Mouse (Mus musculus) kidney, adult 2 months (tissue): ENCODE data around the gene Pkd1l2. TPM values are rescaled to one million over a fixed set of nuclear protein-coding genes. Genes with fewer than 3 reads are reported as not detected.

Experiments
- DNase-seq: peaks from one replicate; pipeline ENCODE4 v3.0.0; 2021
- H3K27ac ChIP-seq: fragments of 200-500 bp; 2 replicates; pipeline ENCODE4 v1.5.1; 2012; ENCODE audit warnings: low read depth, low read length, control low read depth, inconsistent platforms; ENCODE audit not compliant: insufficient read depth
- H3K27me3 ChIP-seq: fragments of 200-500 bp; replicated peaks from 2 replicates; pipeline ENCODE4 v1.6.1; 2012; ENCODE audit warnings: mild to moderate bottlenecking, moderate library complexity, low read length, inconsistent platforms; ENCODE audit not compliant: control insufficient read depth, insufficient read depth
- H3K36me3 ChIP-seq: fragments of 200-500 bp; 2 replicates; pipeline ENCODE4 v1.6.1; 2012; ENCODE audit warnings: mild to moderate bottlenecking, moderate library complexity, low read length, inconsistent platforms; ENCODE audit not compliant: control insufficient read depth, insufficient read depth
- H3K4me1 ChIP-seq: fragments of 200-500 bp; 2 replicates; pipeline ENCODE4 v1.6.1; 2011; ENCODE audit warnings: low read length; ENCODE audit not compliant: control insufficient read depth, insufficient read depth
- H3K4me3 ChIP-seq: fragments of 200-500 bp; 2 replicates; pipeline ENCODE4 v1.5.1; 2011; ENCODE audit warnings: mild to moderate bottlenecking, low read depth, low read length, control low read depth; ENCODE audit not compliant: insufficient read depth
- CTCF ChIP-seq: fragments of 200-500 bp; conservative IDR thresholded peaks from 2 replicates; pipeline ENCODE4 v1.5.1; 2011; ENCODE audit warnings: low read depth, mild to moderate bottlenecking, control low read depth, low read length, moderate library complexity, mixed read lengths; ENCODE audit not compliant: insufficient read depth, insufficient read length
- POLR2A ChIP-seq: fragments of 200-500 bp; IDR thresholded peaks from one replicate; pipeline ENCODE4 v1.6.1; 2011; ENCODE audit warnings: low read depth, low read length, control low read depth
- WGBS: fragments of 180-500 bp; shearing (Covaris S2); methylation state at CpG from one replicate; pipeline ENCODE4 v1.1.7; 2018; 5-methylcytosine and 5-hydroxymethylcytosine counted together
- polyA plus RNA-seq: library from polyadenylated mRNA; depleted of rRNA; stranded (reverse); fragments of >200 nt; gene quantifications from 2 replicates; pipeline ENCODE4 v1.2.3, GENCODE M21; 2012; rRNA removed

Pkd1l2 gene
- polyA plus RNA-seq: 0.04 and 0.08 TPM in 2 replicates

DNA sequence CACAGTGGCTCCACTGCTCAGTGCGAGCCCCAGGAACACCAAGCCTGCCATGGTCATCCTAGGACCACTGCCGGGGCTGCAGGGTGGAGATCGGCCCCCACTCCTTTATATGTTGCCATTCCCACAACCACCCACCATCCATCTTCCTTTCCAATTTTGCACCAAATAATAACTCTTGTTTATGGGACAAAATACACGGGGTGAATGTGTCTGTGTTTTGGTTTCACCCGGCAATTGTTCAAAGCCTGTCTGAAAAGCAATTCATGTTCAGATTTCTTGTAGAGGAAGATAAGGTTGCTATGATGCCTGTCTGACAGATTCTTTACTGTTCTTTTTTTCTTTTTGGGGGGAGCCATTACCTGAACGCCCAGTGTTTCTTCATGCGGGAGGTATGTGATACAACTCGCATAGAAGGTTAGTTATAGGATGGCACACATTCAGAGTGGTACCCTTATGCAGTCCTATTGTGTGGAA is at the start of gene Pkd1l2:
Gene Pkd1l2 (minus strand): TSS at position 51 of the 474 bp plus-strand sequence.
- Histone ChIP-seq H3K27ac (no peak within 1 kb of the TSS), H3K36me3 (no peaks in the 10 kb centered on the region), H3K4me1 (no peaks in the 10 kb centered on the region), H3K4me3 (no peak within 1 kb of the TSS), H3K27me3 (no peaks in the 10 kb centered on the region)
- 72% methylated on average over 8 of the region's 8 CpGs for WGBS
- no peak for DNase-seq
- TF ChIP-seq POLR2A: no peak
- TF ChIP-seq CTCF: no peak

DNA sequence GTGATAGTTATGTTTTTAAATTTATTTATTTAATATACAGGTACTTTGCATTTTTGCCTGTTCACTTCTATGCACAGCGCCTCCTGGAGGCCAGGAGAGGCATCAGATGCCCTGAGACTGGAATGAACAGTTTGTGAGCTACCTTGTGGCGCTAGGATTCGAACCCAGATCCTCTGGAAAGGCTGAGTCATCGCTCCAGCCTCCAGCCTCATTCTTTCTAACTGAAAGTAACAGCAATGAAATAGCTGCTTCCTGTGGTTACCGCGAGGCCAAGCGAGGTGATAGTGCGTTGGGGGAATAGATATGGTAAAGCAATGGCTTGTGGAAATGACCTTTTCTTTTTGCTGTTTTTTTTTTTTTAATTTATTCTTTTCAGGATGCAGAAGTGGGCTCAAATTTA is 44.8 kb upstream of the Pkd1l2 start:
- H3K4me3 ChIP-seq: no peak overlapping the region
- DNase-seq: no peak
- TF ChIP-seq CTCF (0 out of 2 replicates have a peak, but pooled peaks have one; percentile 12), POLR2A (no peak)
- no peak overlapping the region for H3K27ac ChIP-seq
- 85% methylated on average over 8 of the region's 8 CpGs for WGBS
- no peaks in the 10 kb centered on the region for H3K36me3 ChIP-seq
- H3K27me3 ChIP-seq: no peaks in the 10 kb centered on the region
- peaks cover 6% of the 10 kb centered on the region; the same call in 1 of the 2 replicates for H3K4me1 ChIP-seq

DNA sequence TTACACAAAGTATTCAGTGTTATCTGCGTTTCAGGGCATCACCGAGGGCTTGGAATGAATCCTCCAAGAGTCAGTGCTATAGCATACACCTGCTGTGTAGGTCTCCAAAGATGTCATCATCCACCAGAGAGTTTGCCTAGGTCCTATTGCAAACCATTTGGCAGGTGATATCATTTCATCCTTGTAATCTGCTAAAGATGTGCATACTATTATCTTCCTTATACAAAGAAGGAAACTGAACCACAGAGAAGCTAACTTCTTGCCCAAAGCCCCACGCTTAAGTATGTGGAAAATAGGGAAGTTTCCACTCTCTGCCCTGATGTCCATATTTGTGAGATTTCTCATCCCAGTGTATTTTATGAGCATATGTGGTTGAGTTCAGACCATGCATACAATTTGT is 44.2 kb upstream of the Pkd1l2 start:
- no peak overlapping the region for H3K4me3 ChIP-seq
- H3K27ac ChIP-seq: no peak overlapping the region
- TF ChIP-seq POLR2A (no peak), CTCF (no peak)
- H3K36me3 ChIP-seq: no peaks in the 10 kb centered on the region
- DNase-seq: no peak
- peaks cover 6% of the 10 kb centered on the region; the same call in 1 of the 2 replicates for H3K4me1 ChIP-seq
- 96% methylated on average over 3 of the region's 3 CpGs for WGBS
- H3K27me3 ChIP-seq: no peaks in the 10 kb centered on the region

DNA sequence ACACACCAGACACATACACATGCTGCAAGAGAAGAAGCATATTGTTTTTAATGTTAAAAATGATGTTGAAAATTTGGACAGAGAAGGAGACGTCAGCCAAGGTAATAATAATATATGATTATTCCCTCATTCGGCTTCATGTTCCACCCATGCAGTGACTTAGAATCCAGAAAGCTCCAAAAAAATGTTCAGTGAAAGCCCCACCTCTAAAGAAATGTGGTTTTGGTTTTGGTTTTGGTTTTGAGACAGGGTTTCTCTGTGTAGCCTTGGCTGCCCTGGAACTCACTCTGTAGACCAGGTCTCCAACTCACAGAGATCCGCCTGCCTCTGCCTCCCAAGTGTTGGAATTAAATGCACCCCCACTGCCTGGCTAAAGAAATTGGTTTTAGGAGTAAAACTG is 43.6 kb upstream of the Pkd1l2 start:
- 90% methylated on average over 3 of the region's 3 CpGs for WGBS
- Histone ChIP-seq H3K27me3 (no peaks in the 10 kb centered on the region), H3K4me3 (no peak overlapping the region), H3K27ac (no peak overlapping the region), H3K36me3 (no peaks in the 10 kb centered on the region), H3K4me1 (peaks cover 6% of the 10 kb centered on the region; the same call in 1 of the 2 replicates)
- TF ChIP-seq CTCF (no peak), POLR2A (no peak)
- DNase-seq: no peak

DNA sequence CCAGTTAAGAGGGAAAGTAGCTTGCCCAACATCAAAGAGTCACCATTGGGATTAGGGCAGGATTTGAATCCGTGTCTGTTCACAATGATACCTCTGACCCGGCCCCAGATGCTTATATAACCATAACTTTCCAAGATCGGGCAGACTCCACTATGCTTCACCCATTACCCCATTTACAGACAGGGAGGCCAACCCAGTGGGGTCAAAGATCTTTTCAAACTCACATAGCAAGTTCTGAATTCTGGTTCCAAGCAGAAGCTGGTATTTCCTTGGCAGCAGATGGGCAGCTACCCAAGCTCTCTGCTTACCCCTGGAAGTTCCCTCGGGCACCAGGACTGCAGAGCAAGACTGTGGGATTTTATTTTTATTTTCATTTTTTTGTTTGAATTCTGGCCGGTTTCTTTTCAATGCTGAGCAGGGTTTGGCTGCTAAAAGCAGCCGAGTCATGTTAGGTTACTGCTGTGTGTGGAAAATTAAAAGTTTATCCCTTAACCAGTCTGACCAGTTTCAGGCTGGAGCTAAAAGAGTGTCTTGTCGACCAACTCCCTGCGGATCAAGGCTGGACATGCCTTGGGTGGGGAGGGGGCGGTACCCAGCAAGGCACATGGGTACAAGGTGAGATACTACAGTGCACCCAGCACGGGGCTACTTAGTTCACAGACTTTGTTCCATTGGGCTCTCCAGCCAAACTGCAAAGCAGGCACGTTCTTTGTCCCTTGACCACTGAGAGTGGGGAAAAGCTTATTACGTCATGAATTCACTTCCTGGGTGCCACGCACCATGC is 41.8 kb upstream of the Pkd1l2 start:
- Histone ChIP-seq H3K27ac (no peak overlapping the region), H3K4me3 (no peak overlapping the region), H3K36me3 (no peaks in the 10 kb centered on the region), H3K27me3 (no peaks in the 10 kb centered on the region), H3K4me1 (peaks cover 6% of the 10 kb centered on the region; the same call in 1 of the 2 replicates)
- WGBS: 47% methylated on average over 13 of the region's 13 CpGs
- no peak for TF ChIP-seq CTCF
- TF ChIP-seq POLR2A: no peak
- DNase-seq: peak; percentile 65

DNA sequence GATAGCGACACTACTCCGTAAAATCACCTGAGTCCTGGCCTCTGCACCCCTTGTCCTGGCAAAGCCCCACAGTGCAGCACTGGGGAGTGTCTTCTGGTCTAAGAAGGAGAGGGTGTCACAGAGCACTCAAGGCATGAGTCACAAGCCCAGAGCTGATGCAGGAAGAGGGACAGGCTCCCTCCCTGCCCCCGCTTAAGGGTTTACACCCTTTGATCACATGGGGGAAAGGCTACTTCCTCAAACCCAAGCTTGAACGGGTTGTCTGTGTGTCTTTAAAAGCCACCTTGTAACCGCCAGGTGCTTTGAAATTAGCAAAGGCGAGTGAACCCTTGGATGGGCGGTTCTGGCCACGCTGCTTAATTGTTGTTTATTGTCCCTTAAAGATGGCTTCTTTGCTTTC is 39.0 kb upstream of the Pkd1l2 start:
- peaks cover 6% of the 10 kb centered on the region; the same call in 1 of the 2 replicates for H3K4me1 ChIP-seq
- no peak for DNase-seq
- no peaks in the 10 kb centered on the region for H3K36me3 ChIP-seq
- WGBS: 73% methylated on average over 8 of the region's 8 CpGs
- TF ChIP-seq CTCF: no peak
- no peak for TF ChIP-seq POLR2A
- H3K27ac ChIP-seq: no peak overlapping the region
- H3K4me3 ChIP-seq: no peak overlapping the region
- H3K27me3 ChIP-seq: no peaks in the 10 kb centered on the region

DNA sequence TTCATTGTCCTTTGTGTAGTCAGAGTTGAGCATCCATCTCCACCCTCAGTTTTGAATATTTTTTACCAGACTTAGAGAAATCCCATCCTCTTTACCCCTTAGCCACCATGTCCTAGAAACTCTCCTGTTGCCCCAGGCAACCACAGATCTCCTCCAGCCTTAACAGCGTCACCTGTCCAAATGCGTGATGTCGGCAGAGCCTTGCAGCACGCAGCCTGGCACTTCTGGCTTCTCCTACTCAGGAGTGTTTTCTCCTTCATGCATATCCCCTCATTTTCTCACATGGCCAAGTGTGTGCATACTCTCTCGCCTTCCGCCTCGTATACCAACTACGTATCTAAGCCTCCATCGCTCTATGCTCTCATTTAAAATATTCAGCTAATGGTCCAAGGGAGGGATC is 36.2 kb upstream of the Pkd1l2 start:
- DNase-seq: no peak
- Histone ChIP-seq H3K4me3 (no peak overlapping the region), H3K27ac (no peak overlapping the region), H3K36me3 (no peaks in the 10 kb centered on the region), H3K4me1 (no peaks in the 10 kb centered on the region), H3K27me3 (no peaks in the 10 kb centered on the region)
- WGBS: 95% methylated on average over 9 of the region's 9 CpGs
- TF ChIP-seq POLR2A: no peak
- no peak for TF ChIP-seq CTCF
